Mouse (Mus musculus) ovary, postnatal 10 days (tissue): ENCODE results near the gene Nrp1.

Experiments used
- DNase-seq: peaks from one replicate; pipeline ENCODE4 v3.0.0; 2022; ENCODE audit warnings: low spot score

Gene Nrp1

DNA sequence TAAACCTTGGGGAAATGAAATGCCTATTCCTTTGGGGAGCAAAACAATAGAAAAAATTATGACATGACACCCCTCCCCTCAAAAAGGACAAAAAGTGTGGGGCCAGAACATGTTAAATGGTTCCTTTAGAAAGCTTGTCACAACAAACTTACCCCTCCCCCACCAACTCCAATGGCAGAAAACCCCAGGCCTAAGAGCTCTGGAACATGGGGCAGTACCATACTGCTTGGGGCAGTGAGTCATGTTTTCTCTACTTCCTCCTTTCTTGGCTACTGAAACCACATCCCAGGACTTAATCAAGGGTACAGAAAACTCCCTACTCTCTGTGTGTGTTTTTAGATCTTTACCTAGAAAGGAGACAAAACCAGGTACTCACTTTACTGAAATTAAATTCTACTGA is 147.5 kb downstream of the Nrp1 start:
- DNase-seq: no peak

DNA sequence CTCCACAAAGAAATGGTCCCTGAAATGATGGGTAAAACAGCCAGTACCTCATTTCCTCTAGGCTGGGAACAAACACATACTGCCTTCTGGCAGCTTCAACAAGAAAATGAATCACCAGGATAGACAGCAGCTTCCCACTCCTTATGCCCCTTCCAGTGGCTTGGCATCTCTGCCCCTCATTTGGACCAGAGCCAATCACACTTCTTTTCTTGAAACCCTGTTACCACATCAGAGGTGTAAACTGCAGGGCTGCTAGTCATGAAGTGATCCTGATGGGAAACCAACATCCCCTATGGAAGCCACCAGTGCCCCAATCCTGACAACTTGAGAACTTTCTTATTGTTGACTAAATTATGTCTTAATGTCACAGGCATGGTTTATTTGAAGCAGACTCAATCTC is 150.3 kb downstream of the Nrp1 start:
- no peak for DNase-seq

DNA sequence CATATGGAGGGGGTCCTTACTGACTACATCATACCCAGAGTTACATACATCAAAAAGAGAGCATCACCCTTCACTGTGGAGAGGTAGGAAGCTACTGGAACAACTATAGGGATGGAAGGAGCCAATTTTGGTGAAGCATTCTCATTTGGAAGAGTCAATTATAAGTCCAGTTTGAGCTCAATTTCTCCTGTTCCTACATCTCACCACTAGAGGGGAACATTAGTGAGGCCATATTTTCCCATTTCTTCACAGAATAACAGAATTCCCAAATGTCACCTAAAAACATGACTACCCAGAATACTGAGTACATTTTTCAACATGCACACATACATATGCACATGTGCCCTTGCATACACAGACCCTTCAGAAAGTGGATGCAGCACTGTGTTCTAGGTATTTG is 152.6 kb downstream of the Nrp1 start:
- DNase-seq: no peak

DNA sequence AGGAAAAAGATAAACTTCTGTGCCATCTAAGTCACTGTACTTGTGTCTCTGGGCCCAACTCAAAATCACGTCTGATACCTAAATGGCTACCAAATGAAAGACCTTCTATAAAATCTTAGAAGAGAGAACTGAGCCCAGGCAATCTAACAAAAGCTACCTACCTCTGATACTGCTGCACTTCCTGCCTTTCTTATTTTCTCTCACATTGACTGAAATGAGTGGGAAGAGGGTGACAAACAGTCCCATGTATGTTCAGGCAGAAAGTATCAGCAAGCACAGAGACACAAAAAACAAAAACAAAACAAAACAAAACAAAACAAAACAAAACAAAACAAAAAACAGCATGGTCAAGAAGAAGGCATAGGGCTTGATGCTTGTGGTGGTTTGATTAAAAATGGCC is 153.3 kb downstream of the Nrp1 start:
- DNase-seq: no peak

DNA sequence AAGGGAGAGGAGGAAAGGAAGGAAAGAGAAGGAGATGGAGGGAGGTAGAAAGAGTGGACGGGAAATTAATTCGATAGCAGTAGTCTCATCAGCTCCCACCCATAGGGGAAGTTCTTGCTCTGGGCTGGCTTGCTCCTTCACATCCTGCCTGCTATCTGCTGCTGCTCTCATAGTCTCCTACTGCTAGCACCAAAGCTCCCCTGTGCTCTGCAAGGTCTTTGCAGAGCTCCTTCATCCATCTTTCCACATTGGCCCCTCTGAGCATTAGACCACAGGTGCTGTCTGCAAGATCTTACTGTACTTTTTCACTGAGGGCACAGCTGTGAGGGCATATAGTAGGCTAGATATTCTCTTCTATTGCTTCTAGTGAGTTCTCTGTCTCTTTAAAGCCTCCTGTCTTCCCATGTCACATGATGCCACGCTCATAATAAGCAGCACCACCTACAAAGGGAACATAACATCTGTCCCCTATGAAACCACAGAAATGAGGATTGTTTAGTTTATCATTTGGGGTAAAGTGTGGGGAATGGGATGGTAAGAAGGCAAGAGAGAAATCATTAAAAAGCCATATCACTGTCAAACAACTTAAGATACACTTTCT is 158.5 kb downstream of the Nrp1 start:
- DNase-seq: no peak

DNA sequence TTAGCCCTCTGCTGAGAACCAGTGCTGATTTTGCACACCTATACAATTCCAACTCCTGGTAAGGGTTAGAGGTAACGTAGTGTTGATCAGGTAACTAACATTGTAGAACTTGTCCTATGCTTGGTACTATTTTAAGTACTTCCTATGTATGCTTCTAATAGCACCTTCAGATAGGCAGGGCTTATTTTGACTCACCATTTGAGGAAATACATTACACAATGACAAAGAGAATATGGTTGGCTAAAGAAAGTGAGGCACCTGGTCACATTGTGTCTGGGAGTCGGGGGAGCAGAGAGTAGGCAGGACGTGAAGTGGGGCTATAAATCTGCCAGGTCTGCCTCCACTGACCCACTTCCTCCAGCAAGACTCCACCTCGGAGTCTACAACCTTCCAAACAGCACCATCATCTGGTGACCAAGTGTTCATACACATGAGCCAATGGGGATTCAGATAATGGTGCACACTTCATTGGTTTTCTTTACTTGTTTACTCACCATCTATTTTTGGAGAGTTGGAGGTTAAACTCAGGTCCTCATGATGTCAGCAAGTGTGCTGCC is 159.2 kb downstream of the Nrp1 start:
- DNase-seq: no peak

DNA sequence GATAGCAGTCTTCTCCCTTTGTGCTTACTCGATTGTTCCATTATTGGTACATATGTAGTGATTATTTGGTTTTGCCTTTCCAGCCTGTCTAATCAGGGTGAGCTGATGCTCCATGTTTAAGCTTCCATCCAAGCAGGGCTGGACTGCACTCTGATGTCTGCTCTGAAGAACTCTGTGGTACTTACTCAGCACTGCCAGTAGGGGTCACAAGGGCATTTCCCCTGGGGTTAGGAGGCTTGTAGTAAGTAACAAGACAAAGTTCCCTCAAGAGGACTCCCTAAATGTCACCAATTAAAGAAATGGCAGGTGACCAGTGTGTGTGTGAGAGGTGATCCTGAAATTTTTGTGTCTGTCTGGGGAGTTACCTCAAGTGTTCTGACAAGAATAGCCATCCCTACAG is 161.0 kb downstream of the Nrp1 start:
- DNase-seq: no peak

DNA sequence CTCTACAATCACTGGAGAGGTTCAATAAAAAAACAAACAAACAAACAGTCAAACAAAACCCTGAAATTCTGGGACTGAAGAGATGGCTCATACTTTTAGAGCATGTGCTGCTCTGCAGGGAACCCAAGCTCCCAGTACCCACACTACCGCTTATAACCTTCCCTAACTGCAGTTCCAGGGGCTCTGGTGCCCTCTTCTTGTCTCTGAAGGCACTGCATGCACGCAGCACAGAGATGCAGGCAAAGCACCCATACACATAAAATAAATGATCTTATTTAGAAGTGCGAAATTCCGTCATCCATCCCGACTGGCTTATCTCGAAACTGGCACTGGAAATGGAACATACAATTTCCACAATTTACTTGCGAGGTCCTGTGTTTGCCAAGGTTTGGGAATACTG is 165.4 kb downstream of the Nrp1 start:
- DNase-seq: no peak

DNA sequence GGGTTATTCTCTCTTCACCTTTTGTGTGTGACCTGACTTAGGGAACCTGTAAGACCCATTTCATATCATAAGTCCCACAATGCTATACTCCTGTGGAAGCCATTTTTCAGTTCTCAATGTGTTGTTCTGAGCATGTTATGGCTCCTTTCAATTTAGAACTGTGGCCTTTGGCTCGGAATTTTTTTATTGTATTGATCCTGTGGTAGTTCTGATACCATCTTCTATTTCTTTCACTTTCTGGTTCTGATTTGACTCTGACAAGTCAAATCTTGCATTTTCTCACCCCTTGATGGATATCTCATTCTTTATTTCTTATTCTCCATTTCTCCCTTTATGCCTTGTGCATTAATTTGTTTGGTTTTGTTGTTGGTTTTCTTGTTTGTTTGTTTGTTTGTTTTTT is 167.5 kb downstream of the Nrp1 start:
- no peak for DNase-seq

DNA sequence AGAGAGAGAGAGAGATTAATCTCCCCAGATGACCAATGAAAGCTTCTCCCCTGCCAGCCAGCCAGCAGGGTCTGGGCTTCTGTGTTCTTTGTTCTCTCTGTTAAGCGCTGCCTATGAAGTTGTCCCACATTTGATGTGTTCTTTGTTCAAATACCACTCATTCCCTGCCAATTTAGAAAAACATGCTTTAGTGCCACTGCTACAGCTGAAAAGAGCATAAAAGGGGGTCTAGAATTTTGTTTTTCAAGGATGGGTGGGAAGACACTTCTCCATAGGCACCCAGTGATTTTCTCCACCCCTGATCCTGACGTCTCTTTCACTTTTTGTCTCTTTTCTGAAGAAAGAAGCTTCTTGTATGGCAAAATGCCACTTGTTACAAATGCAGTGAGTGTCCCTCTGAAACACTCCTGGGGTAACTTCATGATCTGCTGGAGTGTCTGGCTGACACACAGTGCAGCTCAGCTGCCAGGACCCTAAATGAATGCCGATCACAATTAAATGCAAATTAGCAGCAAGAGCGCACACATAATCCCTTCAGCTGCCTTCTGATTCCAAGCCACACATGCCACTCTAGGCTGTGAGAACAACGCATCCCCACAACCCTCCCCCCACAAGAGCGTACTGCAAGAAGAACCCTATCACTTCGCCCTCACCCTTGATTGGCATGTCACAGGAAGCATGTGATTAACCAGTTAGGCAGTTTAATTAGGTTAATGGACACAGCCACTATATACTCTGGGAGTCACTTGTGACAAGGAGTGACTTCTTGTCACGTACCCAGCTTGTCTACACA is 170.4 kb downstream of the Nrp1 start:
- no peak for DNase-seq

DNA sequence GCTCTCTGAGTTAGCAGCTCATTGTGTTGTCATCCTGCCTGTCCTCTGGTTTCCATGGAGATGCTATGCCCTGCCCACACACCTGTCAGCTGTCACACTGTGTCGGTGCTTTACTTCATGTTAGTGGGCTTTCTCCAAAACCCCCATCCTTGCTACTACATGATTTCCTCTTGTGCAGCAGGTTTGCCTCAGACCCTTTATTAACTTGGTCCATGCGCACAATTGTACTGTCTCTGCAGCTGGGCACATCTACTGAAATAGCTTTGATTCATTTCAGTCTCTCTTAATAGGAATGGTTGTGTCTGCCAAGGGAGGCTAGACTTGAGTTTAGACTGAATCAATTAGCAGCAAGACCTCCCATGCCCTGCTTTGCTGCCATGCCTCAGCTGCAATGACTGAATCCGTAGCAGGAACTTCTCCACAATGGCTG is 176.1 kb downstream of the Nrp1 start:
- DNase-seq: no peak

DNA sequence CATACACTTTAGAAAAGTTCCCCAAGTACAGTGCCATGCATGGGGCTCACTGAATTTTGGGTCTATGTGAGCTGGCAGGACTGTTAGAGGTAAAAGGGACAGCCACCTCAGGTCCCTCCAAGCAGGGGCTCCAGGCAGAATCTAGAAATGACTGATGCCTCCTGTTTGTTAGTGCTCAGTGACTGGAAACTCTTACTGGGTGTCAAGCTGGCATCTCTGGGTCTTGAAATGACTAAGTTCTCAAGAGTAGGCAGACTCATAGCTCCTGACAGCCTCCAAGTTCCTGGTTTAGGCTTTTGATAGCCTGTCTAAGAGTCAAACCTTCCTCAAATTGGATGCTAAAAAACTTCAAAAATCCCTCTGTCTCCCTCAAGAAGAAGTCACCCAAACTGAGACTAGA is 177.3 kb downstream of the Nrp1 start:
- DNase-seq: no peak

DNA sequence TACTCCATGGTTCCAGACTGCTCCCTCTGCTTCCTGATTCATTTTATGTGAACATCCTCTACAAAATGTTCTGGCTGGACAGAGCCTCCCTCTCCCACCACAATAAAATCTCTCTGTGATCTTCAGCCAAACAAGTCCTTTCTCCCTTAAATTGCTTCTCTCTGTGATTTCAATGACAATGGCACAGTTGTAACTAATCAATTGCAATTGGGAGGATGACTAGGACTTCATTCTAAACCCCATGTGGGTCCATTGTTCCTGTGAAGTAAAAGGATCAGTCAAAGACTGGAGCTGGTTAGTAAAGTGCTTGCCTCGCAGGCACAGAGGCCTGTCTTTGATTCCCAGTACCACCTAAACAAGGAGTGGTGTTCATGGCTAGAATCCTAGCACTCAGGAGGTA is 180.0 kb downstream of the Nrp1 start:
- no peak for DNase-seq

DNA sequence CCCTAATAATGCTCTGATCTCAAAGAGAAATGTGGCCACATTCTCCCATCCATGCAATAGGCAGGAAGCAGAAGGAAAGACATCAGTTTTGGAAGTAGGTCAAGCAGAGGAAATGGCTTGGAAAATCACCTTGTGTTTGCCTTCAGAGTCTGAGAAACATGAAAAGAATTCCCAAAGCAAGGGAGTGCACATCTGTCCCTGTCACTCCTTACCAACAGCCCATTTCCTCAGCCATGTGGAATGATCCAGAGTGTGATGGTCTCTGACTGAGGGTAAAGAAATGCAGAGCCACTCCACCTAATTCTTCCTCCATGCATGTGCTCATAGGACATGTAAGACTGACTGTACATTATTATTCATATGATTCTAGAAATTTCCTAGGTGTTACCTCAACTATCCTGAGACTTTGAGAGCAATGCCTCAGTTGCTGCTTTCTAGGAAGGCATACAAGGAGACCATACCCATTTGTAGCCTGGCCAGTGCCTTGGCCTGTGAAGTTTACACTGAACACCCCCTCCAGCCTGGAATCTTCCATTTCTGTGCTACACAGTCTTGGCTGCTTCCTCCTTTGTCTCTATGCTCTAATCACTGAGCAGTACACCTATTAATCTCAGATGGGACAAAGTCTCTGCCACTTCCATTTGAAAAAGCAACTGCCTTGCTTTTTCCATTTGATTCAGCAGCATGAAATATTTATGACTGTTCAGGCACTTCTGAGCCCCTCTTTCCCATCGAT is 183.1 kb downstream of the Nrp1 start:
- DNase-seq: no peak

DNA sequence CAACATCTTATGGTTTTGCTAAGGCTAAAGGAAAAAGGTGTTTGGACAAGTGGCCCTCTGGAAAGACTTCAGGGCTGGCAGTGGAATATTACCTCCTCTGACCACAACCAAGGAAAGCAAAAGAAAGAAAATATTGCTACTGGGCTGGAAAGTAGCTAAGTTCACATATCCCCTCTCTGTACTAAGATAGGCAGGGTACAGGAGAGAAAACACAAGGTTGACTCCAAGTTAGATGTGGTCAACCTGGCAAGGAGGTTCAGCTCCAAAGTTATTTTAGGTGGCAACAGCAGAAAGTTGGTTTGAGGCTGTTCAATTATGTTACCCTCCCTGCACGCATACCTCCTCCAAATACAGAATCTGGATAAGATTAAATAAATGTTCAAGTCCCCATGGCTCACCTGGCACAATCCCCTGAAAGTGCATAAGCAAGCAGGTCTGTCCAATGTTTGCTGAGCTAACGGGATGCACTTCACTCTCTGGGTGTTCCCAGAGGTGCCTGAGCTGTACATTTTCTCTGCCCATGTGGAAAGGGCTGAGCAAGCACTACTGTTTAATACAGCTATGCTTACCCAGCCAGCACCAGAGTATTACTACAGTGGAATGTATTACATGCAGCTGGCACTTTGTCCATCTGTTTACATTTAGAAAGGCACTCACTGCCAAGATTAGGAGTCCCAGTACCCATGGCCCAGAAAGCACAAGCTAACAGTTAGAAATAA is 185.9 kb downstream of the Nrp1 start:
- DNase-seq: no peak

DNA sequence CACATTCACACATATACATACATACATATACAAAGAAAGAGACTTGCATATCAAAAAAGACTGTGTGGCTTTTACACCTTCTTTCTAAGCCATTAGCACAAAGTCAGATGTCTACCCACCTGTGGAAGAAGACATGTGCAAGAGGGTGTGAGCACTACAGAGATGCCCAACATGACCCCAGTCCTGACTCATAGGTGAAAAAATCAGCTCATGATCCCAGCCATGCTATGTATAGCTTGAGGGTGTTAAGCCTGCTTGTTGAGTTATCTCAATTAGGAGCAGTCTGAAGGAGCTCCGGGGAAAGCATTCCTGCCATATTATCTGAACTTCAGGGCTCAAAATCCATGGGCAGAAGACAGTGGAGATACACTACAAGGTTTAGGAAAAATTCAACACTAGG is 187.9 kb downstream of the Nrp1 start:
- DNase-seq: no peak

DNA sequence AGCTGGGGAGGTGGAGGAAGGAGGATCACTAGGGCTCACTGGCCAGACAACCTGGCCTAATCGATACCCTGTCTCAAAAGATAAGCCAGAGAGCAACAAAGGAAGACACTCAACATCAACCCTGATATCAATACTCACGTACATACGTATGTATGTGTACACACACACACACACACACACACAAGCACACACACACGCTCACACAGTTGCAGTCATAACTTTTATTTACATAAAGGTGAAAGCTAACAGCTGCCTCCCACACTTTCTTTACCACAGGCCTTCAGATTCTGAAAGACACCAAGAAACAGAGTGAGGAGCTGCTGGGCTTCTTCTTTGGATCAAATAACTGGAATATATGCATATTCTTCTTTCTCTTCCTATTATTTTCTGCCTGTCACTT is 189.0 kb downstream of the Nrp1 start:
- DNase-seq: no peak

DNA sequence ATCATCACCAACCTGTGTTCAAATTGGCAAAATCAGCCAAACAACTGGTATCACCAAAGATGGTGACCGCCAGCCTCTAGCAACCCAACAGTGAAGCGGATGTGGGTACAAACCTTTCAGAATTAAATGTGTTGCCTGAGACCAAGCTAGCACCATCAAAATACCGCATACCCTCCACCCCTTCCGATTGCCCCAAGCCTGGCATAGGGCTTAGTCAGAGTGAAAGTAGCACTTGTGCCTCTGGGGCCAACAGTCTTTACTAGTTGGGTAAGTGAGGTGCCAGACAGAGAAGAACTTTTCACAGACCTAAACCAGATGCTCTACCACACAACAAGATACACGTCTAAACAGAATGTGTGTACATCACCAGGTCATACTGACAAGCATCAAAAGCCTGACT is 191.3 kb downstream of the Nrp1 start:
- DNase-seq: no peak

DNA sequence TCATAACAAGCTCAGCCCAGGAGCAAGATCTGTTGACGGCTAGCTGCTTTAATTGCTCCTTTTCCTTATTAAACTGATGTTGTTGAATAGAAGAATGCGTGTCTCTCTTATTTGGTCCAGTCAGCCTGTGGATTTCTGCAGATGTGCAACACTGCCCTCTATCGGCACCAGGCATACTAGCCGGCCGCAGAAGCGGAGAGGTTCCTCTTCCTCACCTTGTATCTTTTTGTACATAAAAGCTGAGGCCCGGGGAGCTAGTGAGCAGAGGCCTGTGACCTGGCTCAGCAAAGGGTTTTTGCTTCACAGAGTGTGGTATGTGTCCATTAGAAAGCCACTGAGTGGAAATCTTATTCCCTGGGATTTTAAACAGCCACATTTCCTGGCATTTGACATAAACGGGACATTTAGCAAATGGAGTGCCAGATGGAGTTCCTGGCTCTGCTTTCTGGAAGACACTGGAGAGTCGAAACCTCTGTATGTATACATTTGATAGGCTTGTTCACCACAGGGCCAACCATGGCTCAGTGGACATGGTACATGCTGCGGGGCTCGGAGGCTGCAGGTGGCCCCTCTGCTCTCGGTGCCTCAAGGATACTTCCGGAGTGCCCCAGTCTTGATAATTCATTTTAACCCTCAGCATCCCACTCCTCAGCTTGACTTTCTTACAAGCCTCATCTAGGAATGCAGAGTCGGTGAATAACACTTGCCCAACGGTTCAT is 193.2 kb downstream of the Nrp1 start:
- DNase-seq: peak; percentile 35
